Mouse (Mus musculus) hindbrain, embryonic 10.5 days (tissue): Measurements from ENCODE around the gene Ispd. TPM values are rescaled to one million over a fixed set of nuclear protein-coding genes. Genes with fewer than 3 reads are reported as not detected.

Experiments
- polyA plus RNA-seq: library from polyadenylated mRNA; unstranded; fragments of >200 nt; fragmentation: Nextera tagmentation; extraction: Ambion mirVana; gene quantifications from 2 replicates; pipeline ENCODE4 v1.2.1, GENCODE M21; 2016

Gene Ispd
- polyA plus RNA-seq, 1 experiment from 2014 or later, result 9.9 TPM

Other genes with a start within 250 kb of the Ispd start
- gene Ankmy2, start 224.3 kb upstream of the Ispd start, polyA plus RNA-seq, result 20.5 and 23.3 TPM in 2 replicates
- gene Bzw2, start 223.4 kb upstream of the Ispd start, polyA plus RNA-seq, result 258 and 260 TPM in 2 replicates
- not detected in 2 replicates for gene Lrrc72, start 128.1 kb upstream of the Ispd start, polyA plus RNA-seq
- 19.2 and 19.8 TPM in 2 replicates for gene Sostdc1, start 67.3 kb upstream of the Ispd start, polyA plus RNA-seq
- 0.93 and 1.3 TPM in 2 replicates for gene D630036H23Rik, start 731 bp downstream of the Ispd start, polyA plus RNA-seq